Mouse (Mus musculus) adrenal gland, adult 8-10 months (tissue): ENCODE measurements around the gene Tia1. TPM values are rescaled to one million over a fixed set of nuclear protein-coding genes. Genes with fewer than 3 reads are reported as not detected.

Experiments
- DNase-seq: peaks from one replicate; pipeline ENCODE4 v3.0.0; 2022
- total RNA-seq, 4 experiments: library from RNA; stranded (reverse); gene quantifications; 2 replicates each; pipeline ENCODE4 v1.2.4; 2022

Tia1 gene
- total RNA-seq, 4 experiments from 2014 or later = 44.0 to 121 (median 82.9) TPM

- DNase-seq = no peak
Measured at GRCm38 (mm10) chr6:86433696-86434095, 29.7 kb downstream of the Tia1 start.

GRCm38 (mm10) chr6:86437711-86438110 is 33.7 kb downstream of the Tia1 start:
- DNase-seq = peak; percentile 44

GRCm38 (mm10) chr6:86438272-86439118 is 34.5 kb downstream of the Tia1 start, which contains the start of gene C87436:
Gene C87436 (plus strand): TSS chr6:86438374.
- peak; percentile 93 for DNase-seq

- DNase-seq = no peak
Measured at GRCm38 (mm10) chr6:86439119-86439496, 35.1 kb downstream of the Tia1 start.

GRCm38 (mm10) chr6:86439531-86439930 is 35.5 kb downstream of the Tia1 start:
- DNase-seq = no peak

- no peak for DNase-seq
Measured at GRCm38 (mm10) chr6:86441571-86441970, 37.6 kb downstream of the Tia1 start.

GRCm38 (mm10) chr6:86445551-86445950 is 41.5 kb downstream of the Tia1 start:
- no peak for DNase-seq

GRCm38 (mm10) chr6:86446927-86447568 is 43.0 kb downstream of the Tia1 start:
- DNase-seq = no peak

- no peak for DNase-seq
Measured at GRCm38 (mm10) chr6:86456727-86457126, 52.7 kb downstream of the Tia1 start.

GRCm38 (mm10) chr6:86463079-86463478 is 59.1 kb downstream of the Tia1 start:
- DNase-seq = no peak

- no peak for DNase-seq
Measured at GRCm38 (mm10) chr6:86471317-86471716, 67.3 kb downstream of the Tia1 start.

- no peak for DNase-seq
Measured at GRCm38 (mm10) chr6:86471760-86472099, 67.7 kb downstream of the Tia1 start.

- peak; percentile 99 for DNase-seq
Measured at GRCm38 (mm10) chr6:86472100-86472955, 68.3 kb downstream of the Tia1 start.

- DNase-seq = no peak
Measured at GRCm38 (mm10) chr6:86473077-86473476, 69.1 kb downstream of the Tia1 start.

GRCm38 (mm10) chr6:86474072-86474471 is 70.1 kb downstream of the Tia1 start:
- no peak for DNase-seq

- no peak for DNase-seq
Measured at GRCm38 (mm10) chr6:86474646-86475181, 70.7 kb downstream of the Tia1 start.

GRCm38 (mm10) chr6:86475462-86476167 is 71.6 kb downstream of the Tia1 start:
- no peak for DNase-seq

- no peak for DNase-seq
Measured at GRCm38 (mm10) chr6:86476931-86477330, 72.9 kb downstream of the Tia1 start.

- peak; percentile 59 for DNase-seq
Measured at GRCm38 (mm10) chr6:86479311-86479710, 75.3 kb downstream of the Tia1 start.

- no peak for DNase-seq
Measured at GRCm38 (mm10) chr6:86479816-86480188, 75.8 kb downstream of the Tia1 start.

- DNase-seq = peak; percentile 49
Measured at GRCm38 (mm10) chr6:86480189-86480831, 76.3 kb downstream of the Tia1 start.

- no peak for DNase-seq
Measured at GRCm38 (mm10) chr6:86481871-86482270, 77.9 kb downstream of the Tia1 start.
